Mouse (Mus musculus) small intestine, adult 2 months (tissue): ENCODE results near the gene Smarca4. TPM values are rescaled to one million over a fixed set of nuclear protein-coding genes. Genes with fewer than 3 reads are reported as not detected.

ENCODE experiments used
- H3K27ac ChIP-seq: fragments of 200-500 bp; 2 replicates; pipeline ENCODE4 v1.5.1; 2012; ENCODE audit warnings: low read depth, low read length, control low read depth, inconsistent platforms; ENCODE audit not compliant: insufficient read depth
- H3K27me3 ChIP-seq: fragments of 200-500 bp; 2 replicates; pipeline ENCODE4 v1.6.1; 2012; ENCODE audit warnings: mild to moderate bottlenecking, moderate library complexity, low read length, inconsistent platforms; ENCODE audit not compliant: control insufficient read depth, insufficient read depth
- H3K36me3 ChIP-seq: fragments of 200-500 bp; 2 replicates; pipeline ENCODE4 v1.6.1; 2012; ENCODE audit warnings: mild to moderate bottlenecking, low read length, control low read depth, inconsistent platforms; ENCODE audit not compliant: control insufficient read depth, insufficient read depth
- H3K4me1 ChIP-seq: fragments of 200-500 bp; 2 replicates; pipeline ENCODE4 v1.6.1; 2012; ENCODE audit warnings: low read length, inconsistent platforms, mixed read lengths; ENCODE audit not compliant: control insufficient read depth, insufficient read depth, insufficient read length
- H3K4me3 ChIP-seq: fragments of 200-500 bp; 2 replicates; pipeline ENCODE4 v1.5.1; 2012; ENCODE audit warnings: low read depth, mild to moderate bottlenecking, control low read depth, inconsistent platforms, low read length, moderate library complexity
- CTCF ChIP-seq: fragments of 200-500 bp; IDR thresholded peaks from 2 replicates; pipeline ENCODE4 v1.5.1; 2012; ENCODE audit warnings: low read depth, mild to moderate bottlenecking, control low read depth, inconsistent platforms, low read length, moderate library complexity, mixed read lengths; ENCODE audit not compliant: insufficient replicate concordance, insufficient read length; ENCODE audit errors: extremely low read depth
- POLR2A ChIP-seq: fragments of 200-500 bp; IDR thresholded peaks from 2 replicates; pipeline ENCODE4 v1.6.1; 2012; ENCODE audit warnings: low read depth, mild to moderate bottlenecking, control low read depth, inconsistent platforms, low read length, moderate library complexity
- WGBS: fragments of 180-500 bp; shearing (Covaris S2); methylation state at CpG from one replicate; pipeline ENCODE4 v1.1.7; 2018; 5-methylcytosine and 5-hydroxymethylcytosine counted together
- polyA plus RNA-seq: library from polyadenylated mRNA; depleted of rRNA; stranded (reverse); fragments of >200 nt; gene quantifications from 2 replicates; pipeline ENCODE4 v1.2.3, GENCODE M21; 2012

The Smarca4 gene
- polyA plus RNA-seq, 1 experiment: 34.1 TPM

- Histone ChIP-seq H3K4me3 (no peak overlapping the region), H3K36me3 (peaks cover 72% of the 10 kb centered on the region), H3K27me3 (no peaks in the 10 kb centered on the region), H3K4me1 (no peaks in the 10 kb centered on the region), H3K27ac (no peak overlapping the region)
- no peak for TF ChIP-seq POLR2A
- peak; percentile 19; the same call in 1 of the 2 replicates for TF ChIP-seq CTCF
- 89% methylated on average over 4 of the region's 4 CpGs for WGBS
These were observed 66.9 kb downstream of the Smarca4 start for GRCm38 (mm10) chr9:21682827-21683226.

- WGBS: 65% methylated on average over 3 of the region's 3 CpGs
- no peaks in the 10 kb centered on the region for H3K27me3 ChIP-seq
- TF ChIP-seq CTCF (no peak), POLR2A (no peak)
- H3K4me3 ChIP-seq: no peak overlapping the region
- no peaks in the 10 kb centered on the region for H3K4me1 ChIP-seq
- peak overlapping the region; percentile 23 for H3K27ac ChIP-seq
- peaks cover 65% of the 10 kb centered on the region for H3K36me3 ChIP-seq
These were observed 67.9 kb downstream of the Smarca4 start for GRCm38 (mm10) chr9:21683897-21684296.

GRCm38 (mm10) chr9:21688554-21688953 lies 72.6 kb downstream of the Smarca4 start:
- Histone ChIP-seq H3K4me3 (no peak overlapping the region), H3K36me3 (peaks cover 47% of the 10 kb centered on the region), H3K4me1 (no peaks in the 10 kb centered on the region; the same call in 1 of the 2 replicates), H3K27ac (peak overlapping the region; percentile 43; the same call in 1 of the 2 replicates), H3K27me3 (no peaks in the 10 kb centered on the region)
- WGBS: 55% methylated on average over 7 of the region's 7 CpGs
- no peak for TF ChIP-seq CTCF
- TF ChIP-seq POLR2A: no peak

GRCm38 (mm10) chr9:21690031-21690430 lies 74.1 kb downstream of the Smarca4 start:
- no peaks in the 10 kb centered on the region for H3K27me3 ChIP-seq
- no peak overlapping the region for H3K4me3 ChIP-seq
- 70% methylated on average over 3 of the region's 3 CpGs for WGBS
- peaks cover 41% of the 10 kb centered on the region for H3K36me3 ChIP-seq
- TF ChIP-seq CTCF (no peak), POLR2A (no peak)
- no peak overlapping the region for H3K27ac ChIP-seq
- peaks cover 2% of the 10 kb centered on the region; the same call in 1 of the 2 replicates for H3K4me1 ChIP-seq

GRCm38 (mm10) chr9:21691862-21692261 lies 75.9 kb downstream of the Smarca4 start:
- no peak overlapping the region for H3K27ac ChIP-seq
- TF ChIP-seq POLR2A (no peak), CTCF (peak; percentile 64; the same call in 1 of the 2 replicates)
- H3K4me1 ChIP-seq: peaks cover 2% of the 10 kb centered on the region; the same call in 1 of the 2 replicates
- 46% methylated on average over 2 of the region's 2 CpGs for WGBS
- H3K4me3 ChIP-seq: no peak overlapping the region
- H3K27me3 ChIP-seq: no peaks in the 10 kb centered on the region
- peaks cover 29% of the 10 kb centered on the region for H3K36me3 ChIP-seq

GRCm38 (mm10) chr9:21692491-21692890 lies 76.5 kb downstream of the Smarca4 start:
- Histone ChIP-seq H3K27me3 (no peaks in the 10 kb centered on the region), H3K36me3 (peaks cover 30% of the 10 kb centered on the region), H3K4me3 (no peak overlapping the region), H3K4me1 (peaks cover 2% of the 10 kb centered on the region; the same call in 1 of the 2 replicates), H3K27ac (no peak overlapping the region)
- 89% methylated on average over 4 of the region's 4 CpGs for WGBS
- TF ChIP-seq POLR2A: no peak
- TF ChIP-seq CTCF: no peak

- TF ChIP-seq CTCF: no peak
- TF ChIP-seq POLR2A: no peak
- Histone ChIP-seq H3K4me3 (no peak overlapping the region), H3K27me3 (no peaks in the 10 kb centered on the region), H3K4me1 (peaks cover 2% of the 10 kb centered on the region; the same call in 1 of the 2 replicates), H3K36me3 (peaks cover 26% of the 10 kb centered on the region), H3K27ac (0 out of 2 replicates have a peak overlapping the region, but pooled peaks have one; percentile 7)
These were observed 78.1 kb downstream of the Smarca4 start for GRCm38 (mm10) chr9:21694071-21694470.

- TF ChIP-seq CTCF: no peak
- no peak for TF ChIP-seq POLR2A
- WGBS: 90% methylated on average over 5 of the region's 5 CpGs
- Histone ChIP-seq H3K4me3 (no peak overlapping the region), H3K27ac (no peak overlapping the region), H3K4me1 (peaks cover 2% of the 10 kb centered on the region; the same call in 1 of the 2 replicates), H3K36me3 (peaks cover 31% of the 10 kb centered on the region), H3K27me3 (no peaks in the 10 kb centered on the region)
These were observed 79.3 kb downstream of the Smarca4 start for GRCm38 (mm10) chr9:21695229-21695792.
